Mouse (Mus musculus) olfactory bulb, adult 2 months (tissue): ENCODE results near the gene Sdk2.

Experiments used
- CTCF ChIP-seq: fragments of 200-500 bp; IDR thresholded peaks from 2 replicates; pipeline ENCODE4 v1.5.1; 2012; ENCODE audit warnings: low read depth, mild to moderate bottlenecking, low read length, moderate library complexity; ENCODE audit not compliant: insufficient read depth
- POLR2A ChIP-seq: fragments of 200-500 bp; IDR thresholded peaks from 2 replicates; pipeline ENCODE4 v1.6.1; 2012; ENCODE audit warnings: mild to moderate bottlenecking, low read depth, low read length, moderate library complexity; ENCODE audit not compliant: insufficient read depth

GRCm38 (mm10) chr11:114028512-114028911, 38.3 kb downstream of the Sdk2 start:
- TF ChIP-seq CTCF (no peak), POLR2A (no peak)
